Mouse (Mus musculus) bone marrow, adult 2 months (tissue): ENCODE data around the gene Zdhhc18.

Experiments used
- CTCF ChIP-seq: fragments of 200-500 bp; IDR thresholded peaks from 2 replicates; pipeline ENCODE4 v1.5.1; 2011; ENCODE audit warnings: low read length, control low read depth; ENCODE audit not compliant: control insufficient read depth, insufficient read depth
- POLR2A ChIP-seq: fragments of 200-500 bp; IDR thresholded peaks from 2 replicates; pipeline ENCODE4 v1.6.1; 2011; ENCODE audit warnings: low read depth, mild to moderate bottlenecking, control low read depth, low read length, borderline replicate concordance; ENCODE audit not compliant: control insufficient read depth

GRCm38 (mm10) chr4:133577983-133578382 is 72.0 kb downstream of the Zdhhc18 start:
- TF ChIP-seq CTCF: no peak
- no peak for TF ChIP-seq POLR2A
